Mouse (Mus musculus) lung, embryonic 15.5 days (tissue): ENCODE data around the gene Zmynd8. TPM values are rescaled to one million over a fixed set of nuclear protein-coding genes. Genes with fewer than 3 reads are reported as not detected.

Experiments used
- ATAC-seq: fragments of 200-750 bp; cut with Nextera tagmentation; 2 replicates; pipeline ENCODE4 v1.8.0; 2017; ENCODE audit warnings: moderate number of reproducible peaks, borderline replicate concordance; ENCODE audit not compliant: low FRiP score, low TSS enrichment; ENCODE audit errors: extremely low read depth
- H3K27ac ChIP-seq: fragments of 300-500 bp; sonication (generic); 2 replicates; pipeline ENCODE4 v1.5.1; 2015; ENCODE audit warnings: moderate library complexity, mild to moderate bottlenecking, inconsistent platforms
- H3K27me3 ChIP-seq: fragments of 300-500 bp; sonication (generic); 2 replicates; pipeline ENCODE4 v1.6.1; 2015; ENCODE audit warnings: inconsistent platforms
- H3K36me3 ChIP-seq: fragments of 300-500 bp; sonication (generic); 2 replicates; pipeline ENCODE4 v1.6.1; 2015; ENCODE audit warnings: inconsistent platforms
- H3K4me1 ChIP-seq: fragments of 300-500 bp; sonication (generic); 2 replicates; pipeline ENCODE4 v1.6.1; 2015; ENCODE audit warnings: inconsistent platforms
- H3K4me2 ChIP-seq: fragments of 300-500 bp; sonication (generic); 2 replicates; pipeline ENCODE4 v1.6.1; 2015; ENCODE audit warnings: inconsistent platforms, mild to moderate bottlenecking, moderate library complexity
- H3K4me3 ChIP-seq: fragments of 300-500 bp; sonication (generic); 2 replicates; pipeline ENCODE4 v1.5.1; 2015; ENCODE audit warnings: mild to moderate bottlenecking, inconsistent platforms
- H3K9ac ChIP-seq: fragments of 300-500 bp; sonication (generic); 2 replicates; pipeline ENCODE4 v1.6.1; 2015; ENCODE audit warnings: inconsistent platforms
- H3K9me3 ChIP-seq: fragments of 300-500 bp; sonication (generic); 2 replicates; pipeline ENCODE4 v1.6.1; 2016; ENCODE audit warnings: inconsistent platforms
- WGBS: fragments of 180-500 bp; shearing (Covaris S2); methylation state at CpG from one replicate; pipeline ENCODE4 v1.1.7; 2015; 5-methylcytosine and 5-hydroxymethylcytosine counted together
- polyA plus RNA-seq: library from polyadenylated mRNA; unstranded; fragments of >200 nt; fragmentation: Nextera tagmentation; extraction: Ambion mirVana; gene quantifications from 2 replicates; pipeline ENCODE4 v1.2.1, GENCODE M21; 2015

Gene Zmynd8
- polyA plus RNA-seq, 1 experiment from 2014 or later = 46.0 TPM

DNA sequence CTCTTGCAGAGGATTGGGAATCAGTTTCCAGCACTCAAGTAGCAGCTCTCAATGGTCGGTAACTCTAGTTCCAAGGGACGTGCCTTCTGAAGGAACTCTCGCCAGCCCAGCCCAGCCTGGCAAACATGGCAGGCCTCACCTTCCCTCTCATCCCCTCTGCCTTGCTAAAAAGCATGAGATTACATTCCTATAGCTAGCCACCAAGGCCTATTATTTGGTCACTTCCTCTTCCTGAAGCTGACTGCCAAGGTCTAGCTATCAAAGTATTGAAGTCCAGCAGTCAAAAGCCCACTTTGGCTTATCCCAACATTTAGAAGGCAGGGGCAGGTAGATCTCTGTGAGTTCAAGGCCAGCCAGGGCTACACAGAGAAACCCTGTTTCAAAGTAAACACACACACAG, 24.2 kb upstream of the Zmynd8 start:
- Histone ChIP-seq H3K4me3 (no peak overlapping the region), H3K9me3 (no peaks in the 10 kb centered on the region), H3K27me3 (no peaks in the 10 kb centered on the region), H3K27ac (no peak overlapping the region; the same call in 1 of the 2 replicates), H3K4me1 (peaks cover 9% of the 10 kb centered on the region), H3K36me3 (no peaks in the 10 kb centered on the region), H3K4me2 (no peak overlapping the region), H3K9ac (no peak overlapping the region)
- 52% methylated on average over 3 of the region's 3 CpGs for WGBS
- no peak for ATAC-seq

DNA sequence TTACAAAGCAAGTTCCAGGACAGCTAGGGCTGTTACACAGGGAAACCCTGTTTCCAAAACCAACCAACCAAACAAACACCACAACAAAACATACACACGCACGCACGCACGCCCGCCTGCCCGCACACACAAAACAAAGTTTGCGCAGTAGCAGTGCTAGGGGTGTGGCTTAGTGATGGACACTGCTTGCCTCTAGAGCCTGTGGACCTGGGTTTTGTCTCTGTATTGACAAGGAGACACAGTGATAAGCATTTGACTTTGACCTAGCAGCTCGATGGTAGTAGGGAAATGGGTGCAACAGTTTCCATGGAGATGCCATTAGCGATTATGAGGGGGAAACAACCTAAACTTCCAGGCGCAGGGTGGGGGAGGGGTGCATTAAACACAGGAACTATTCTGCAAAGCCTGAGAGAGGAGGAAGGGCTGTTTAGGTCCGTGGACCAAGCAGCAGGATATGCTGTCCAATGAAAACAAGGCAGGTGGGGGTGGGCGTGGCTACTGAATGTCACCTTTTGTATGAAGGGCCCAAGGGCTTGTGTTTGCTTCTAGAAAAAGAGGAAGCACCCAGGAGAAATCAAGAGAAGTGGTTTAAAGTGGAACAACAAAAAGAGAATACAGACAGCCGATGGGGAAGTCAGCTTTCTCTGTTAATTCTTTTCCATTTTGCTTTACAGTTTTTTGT, 23.4 kb upstream of the Zmynd8 start:
- ATAC-seq = no peak
- no peaks in the 10 kb centered on the region for H3K9me3 ChIP-seq
- no peak overlapping the region for H3K4me3 ChIP-seq
- H3K36me3 ChIP-seq = no peaks in the 10 kb centered on the region
- H3K4me2 ChIP-seq = no peak overlapping the region
- H3K27ac ChIP-seq = no peak overlapping the region
- H3K9ac ChIP-seq = no peak overlapping the region
- no peaks in the 10 kb centered on the region for H3K27me3 ChIP-seq
- 59% methylated on average over 13 of the region's 13 CpGs for WGBS
- peaks cover 9% of the 10 kb centered on the region for H3K4me1 ChIP-seq

DNA sequence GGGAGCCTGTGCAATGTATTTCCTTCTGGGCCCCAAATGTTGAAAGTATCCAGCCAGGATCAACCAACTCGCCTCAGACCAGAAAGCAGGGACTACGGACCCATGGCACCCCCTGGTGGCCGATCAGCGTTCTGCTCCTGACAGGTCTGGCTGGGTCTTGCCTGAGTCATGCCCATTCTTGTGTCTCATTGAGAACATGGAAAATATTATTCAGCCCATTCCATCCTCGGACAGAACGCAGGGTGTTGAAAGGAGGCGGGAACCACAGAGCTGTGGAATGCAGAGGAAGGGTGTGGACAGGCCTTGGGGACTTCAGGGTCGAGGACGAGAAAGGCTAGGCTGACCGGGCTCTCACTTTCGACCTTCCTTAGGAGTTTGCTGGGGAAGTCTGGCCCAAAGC, 15.5 kb upstream of the Zmynd8 start:
- Histone ChIP-seq H3K4me2 (no peak overlapping the region), H3K9ac (no peak overlapping the region)

DNA sequence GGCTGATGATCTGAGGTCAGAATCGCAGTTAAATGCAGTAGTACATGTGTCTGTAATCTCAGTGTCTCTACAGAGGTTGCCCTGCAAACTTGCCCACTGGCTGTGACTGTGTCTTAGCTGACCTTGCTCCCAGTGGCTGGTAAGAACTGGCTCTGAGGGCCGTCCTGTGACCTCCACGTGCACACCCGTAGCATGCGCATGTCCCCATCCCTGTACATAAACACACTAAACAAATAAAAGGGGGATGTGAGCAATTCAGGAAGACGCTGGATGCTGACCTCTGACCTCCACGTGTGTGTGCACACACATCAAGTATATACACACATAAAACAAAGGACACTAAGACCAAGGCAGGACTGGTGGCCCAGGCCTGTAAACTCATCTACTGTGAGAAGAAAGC, 14.3 kb upstream of the Zmynd8 start:
- Histone ChIP-seq H3K4me3 (no peak overlapping the region), H3K4me2 (no peak overlapping the region), H3K9me3 (no peaks in the 10 kb centered on the region), H3K27me3 (no peaks in the 10 kb centered on the region), H3K4me1 (peaks cover 6% of the 10 kb centered on the region; the same call in 1 of the 2 replicates), H3K9ac (no peak overlapping the region), H3K27ac (no peak overlapping the region), H3K36me3 (no peaks in the 10 kb centered on the region)
- ATAC-seq = no peak
- 40% methylated on average over 7 of the region's 7 CpGs for WGBS

More for the DNA sequence above, 15.5 kb upstream of the Zmynd8 start:
- peaks cover 7% of the 10 kb centered on the region; the same call in 1 of the 2 replicates for H3K4me1 ChIP-seq
- no peak overlapping the region for H3K4me3 ChIP-seq
- H3K27ac ChIP-seq = no peak overlapping the region
- H3K9me3 ChIP-seq = no peaks in the 10 kb centered on the region
- H3K36me3 ChIP-seq = no peaks in the 10 kb centered on the region
- ATAC-seq = peak; percentile 69; the same call in 1 of the 2 replicates
- 21% methylated on average over 11 of the region's 11 CpGs for WGBS
- no peaks in the 10 kb centered on the region for H3K27me3 ChIP-seq

DNA sequence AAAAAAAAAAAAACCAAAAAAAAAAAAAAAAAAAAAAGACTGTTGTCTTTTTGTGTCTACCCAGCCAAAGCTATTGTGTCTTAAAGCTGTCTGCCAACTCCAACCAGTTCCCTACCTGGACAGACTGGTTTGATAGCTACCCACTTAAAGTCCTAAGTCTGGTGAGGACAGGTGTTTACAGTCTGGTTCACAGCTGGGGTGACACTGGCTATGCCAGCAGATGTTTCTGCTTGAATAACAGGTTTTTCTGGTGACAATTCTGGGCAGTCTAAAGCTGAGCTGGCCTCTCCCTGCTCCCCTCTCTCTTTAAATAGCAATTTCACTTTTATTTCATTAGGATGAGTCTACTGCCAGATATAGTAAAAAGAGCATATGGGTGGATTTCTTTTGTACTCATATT, 10.9 kb upstream of the Zmynd8 start:
- ATAC-seq = no peak

DNA sequence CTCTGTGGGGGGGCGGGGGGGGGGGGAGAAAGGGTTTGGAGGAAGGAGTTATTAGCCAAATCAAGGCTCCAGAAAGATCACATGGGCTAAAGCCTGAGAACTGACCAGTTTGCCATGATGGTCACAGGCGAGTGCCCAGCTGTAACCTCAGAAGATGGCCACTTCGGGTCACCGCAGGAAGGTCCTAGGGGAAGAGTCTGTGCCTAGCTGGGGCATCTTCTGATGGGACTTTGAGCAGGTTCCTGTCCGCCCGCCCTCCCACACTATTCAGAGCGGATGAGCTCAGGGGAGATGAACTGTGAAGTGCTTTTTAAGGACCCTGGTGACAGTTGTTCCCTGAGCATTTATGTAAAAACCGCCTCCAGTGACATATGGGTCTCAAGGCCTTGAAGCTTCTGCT, 8.4 kb upstream of the Zmynd8 start:
- Histone ChIP-seq H3K4me2 (no peak overlapping the region), H3K9me3 (no peaks in the 10 kb centered on the region), H3K4me1 (peaks cover 30% of the 10 kb centered on the region), H3K4me3 (no peak overlapping the region), H3K36me3 (no peaks in the 10 kb centered on the region), H3K27ac (no peak overlapping the region), H3K9ac (no peak overlapping the region), H3K27me3 (no peaks in the 10 kb centered on the region)
- 53% methylated on average over 7 of the region's 8 CpGs for WGBS
- no peak for ATAC-seq

More for the DNA sequence above, 10.9 kb upstream of the Zmynd8 start:
- H3K27ac ChIP-seq = peak overlapping the region; percentile 61; the same call in 1 of the 2 replicates
- no peaks in the 10 kb centered on the region for H3K9me3 ChIP-seq
- H3K4me2 ChIP-seq = no peak overlapping the region
- H3K9ac ChIP-seq = no peak overlapping the region
- H3K4me3 ChIP-seq = no peak overlapping the region
- H3K27me3 ChIP-seq = no peaks in the 10 kb centered on the region
- peaks cover 29% of the 10 kb centered on the region for H3K4me1 ChIP-seq
- no peaks in the 10 kb centered on the region for H3K36me3 ChIP-seq

DNA sequence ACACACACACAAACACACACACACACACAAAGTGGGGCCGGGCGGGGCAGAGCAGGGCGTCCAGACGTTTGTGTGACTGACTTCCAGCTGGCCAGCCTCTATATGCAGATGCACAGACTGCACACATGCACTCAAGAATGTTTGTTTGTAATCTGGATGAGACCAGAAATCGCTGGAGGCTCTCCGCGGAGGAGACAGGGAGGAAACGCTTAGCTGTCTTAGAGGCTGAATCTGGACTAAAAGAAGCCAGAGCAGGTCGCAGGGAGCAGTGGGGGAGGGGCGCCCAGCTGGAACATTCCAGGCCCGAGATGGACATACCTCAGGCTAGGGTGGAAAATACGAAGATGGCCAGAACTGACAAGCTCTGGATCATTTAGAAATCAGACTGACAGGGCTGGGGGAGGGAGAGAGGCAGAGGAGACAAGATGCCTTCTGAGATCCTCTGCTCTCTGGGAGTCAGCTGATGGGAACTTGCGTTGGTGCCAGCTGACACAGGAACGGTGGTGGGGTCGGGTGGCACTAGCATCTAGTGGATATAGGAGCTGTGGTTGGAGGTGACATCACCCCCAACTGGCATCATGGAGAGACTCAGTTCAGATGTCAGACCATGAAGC, 7.6 kb upstream of the Zmynd8 start:
- H3K4me2 ChIP-seq = no peak overlapping the region
- H3K27ac ChIP-seq = peak overlapping the region; percentile 34
- H3K27me3 ChIP-seq = no peaks in the 10 kb centered on the region
- no peak overlapping the region for H3K4me3 ChIP-seq
- no peaks in the 10 kb centered on the region for H3K9me3 ChIP-seq
- peak; percentile 66 for ATAC-seq
- H3K36me3 ChIP-seq = no peaks in the 10 kb centered on the region
- WGBS = 15% methylated on average over 15 of the region's 15 CpGs
- peaks cover 30% of the 10 kb centered on the region for H3K4me1 ChIP-seq
- H3K9ac ChIP-seq = no peak overlapping the region

DNA sequence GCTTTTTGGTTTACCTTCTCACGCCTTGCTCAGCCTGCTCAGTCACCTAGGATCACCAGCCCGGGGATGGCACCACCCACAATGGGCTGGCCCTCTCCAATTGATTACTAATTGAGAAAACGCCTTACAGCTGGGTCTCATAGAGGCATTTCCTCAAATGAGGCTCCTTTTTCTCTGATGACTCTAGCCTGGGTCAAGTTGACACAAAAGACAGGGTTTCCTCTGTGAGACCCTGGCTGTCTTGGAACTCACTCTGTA, 2.2 kb upstream of the Zmynd8 start:
- Histone ChIP-seq H3K27me3 (no peaks in the 10 kb centered on the region), H3K9ac (no peak overlapping the region), H3K9me3 (no peaks in the 10 kb centered on the region), H3K4me1 (peaks cover 40% of the 10 kb centered on the region), H3K36me3 (no peaks in the 10 kb centered on the region), H3K4me3 (no peak overlapping the region), H3K4me2 (no peak overlapping the region), H3K27ac (peak overlapping the region; percentile 90)
- ATAC-seq = no peak
- 42% methylated on average over 3 of the region's 3 CpGs for WGBS

DNA sequence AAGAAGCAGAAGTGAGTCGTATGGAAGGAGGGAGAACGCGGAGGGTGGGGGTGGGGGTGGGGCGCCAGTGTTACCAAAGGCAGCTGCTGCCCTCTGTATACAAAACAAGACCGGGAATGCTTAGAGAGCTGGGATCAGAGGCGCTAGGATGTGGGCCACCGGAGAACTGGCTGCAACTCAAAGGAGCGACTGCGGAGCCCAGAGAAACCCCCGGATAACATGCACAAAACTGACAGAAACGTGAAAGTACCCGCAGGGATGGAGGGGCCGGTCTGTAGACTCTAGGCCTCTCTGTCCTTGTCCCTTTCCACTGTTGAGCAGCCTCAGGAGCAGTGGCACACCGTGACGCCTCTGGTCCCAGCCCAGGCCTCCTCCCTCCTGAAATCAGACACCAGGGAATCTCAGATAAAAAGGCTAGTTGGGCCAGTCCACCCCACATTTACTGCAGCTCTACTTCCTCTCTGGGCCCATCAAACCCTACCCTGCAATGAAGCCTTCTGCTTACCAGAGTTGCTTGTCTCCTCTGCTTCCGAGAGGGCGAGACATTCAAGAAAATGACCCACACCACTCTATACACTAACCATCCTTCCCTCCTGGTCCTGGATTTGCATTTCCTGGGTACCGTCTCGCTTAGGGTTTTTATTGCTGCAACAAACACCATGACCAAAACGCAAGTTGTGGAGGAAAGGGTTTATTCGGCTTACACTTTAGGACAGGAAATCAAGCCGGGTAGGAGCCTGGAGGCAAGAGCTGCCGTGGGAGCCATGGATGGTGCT, 1.7 kb upstream of the Zmynd8 start:
- ATAC-seq = peak; percentile 83

DNA sequence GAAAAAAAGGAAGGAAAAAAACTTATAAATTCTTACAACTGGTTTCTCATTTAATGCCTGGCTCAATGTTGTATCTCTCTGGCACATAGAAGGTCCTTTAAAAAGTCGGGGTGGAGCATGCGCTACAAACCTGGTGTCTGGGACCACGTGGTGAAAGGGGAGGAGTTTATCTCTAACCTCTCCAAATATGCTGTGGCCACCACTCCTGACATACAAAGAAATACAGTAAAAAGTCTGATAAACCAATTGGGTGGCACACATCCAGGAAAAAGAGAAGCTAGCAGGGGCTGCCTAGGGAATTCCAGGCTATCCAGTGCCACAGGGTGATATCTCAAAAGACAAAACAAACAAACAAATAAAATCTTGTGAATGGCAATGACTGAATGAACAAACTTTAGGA, 1.1 kb upstream of the Zmynd8 start:
- Histone ChIP-seq H3K27ac (peak overlapping the region; percentile 90), H3K4me3 (no peak overlapping the region), H3K4me2 (peak overlapping the region; percentile 26), H3K4me1 (peaks cover 34% of the 10 kb centered on the region), H3K27me3 (no peaks in the 10 kb centered on the region), H3K9me3 (no peaks in the 10 kb centered on the region), H3K9ac (no peak overlapping the region), H3K36me3 (no peaks in the 10 kb centered on the region)
- WGBS = 13% methylated on average over 3 of the region's 3 CpGs
- ATAC-seq = peak; percentile 33; the same call in 1 of the 2 replicates

More for the DNA sequence above, 1.7 kb upstream of the Zmynd8 start:
- no peaks in the 10 kb centered on the region for H3K27me3 ChIP-seq
- no peaks in the 10 kb centered on the region for H3K36me3 ChIP-seq
- peaks cover 36% of the 10 kb centered on the region for H3K4me1 ChIP-seq
- no peak overlapping the region for H3K4me3 ChIP-seq
- peak overlapping the region; percentile 90 for H3K27ac ChIP-seq
- 12% methylated on average over 23 of the region's 23 CpGs for WGBS
- no peak overlapping the region for H3K9ac ChIP-seq
- no peaks in the 10 kb centered on the region for H3K9me3 ChIP-seq
- H3K4me2 ChIP-seq = peak overlapping the region; percentile 26; the same call in 1 of the 2 replicates

DNA sequence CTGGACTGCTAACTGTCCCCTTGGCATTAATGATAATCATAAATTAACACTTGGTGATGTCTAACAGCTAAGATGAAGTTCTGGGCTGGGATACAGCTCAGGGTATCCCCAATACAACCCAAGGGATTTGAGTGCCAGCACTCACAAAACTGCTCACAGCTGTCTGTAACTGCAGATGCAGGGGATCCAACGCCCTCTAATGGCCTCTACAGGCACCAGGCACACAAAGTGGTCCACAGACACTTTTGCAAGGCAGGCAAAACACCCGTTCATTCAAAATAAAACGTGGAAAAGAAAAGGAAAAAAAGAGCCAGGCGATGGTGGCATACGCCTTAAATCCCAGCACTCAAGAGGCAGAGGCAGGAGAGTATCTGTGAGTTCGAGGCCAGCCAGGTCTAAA, 658 bp upstream of the Zmynd8 start:
- no peaks in the 10 kb centered on the region for H3K9me3 ChIP-seq
- no peak overlapping the region for H3K9ac ChIP-seq
- H3K27ac ChIP-seq = peak overlapping the region; percentile 90
- H3K4me2 ChIP-seq = no peak overlapping the region
- no peaks in the 10 kb centered on the region for H3K27me3 ChIP-seq
- no peak for ATAC-seq
- H3K4me1 ChIP-seq = peaks cover 31% of the 10 kb centered on the region
- H3K36me3 ChIP-seq = no peaks in the 10 kb centered on the region
- H3K4me3 ChIP-seq = no peak overlapping the region
- WGBS = 56% methylated on average over 6 of the region's 6 CpGs

DNA sequence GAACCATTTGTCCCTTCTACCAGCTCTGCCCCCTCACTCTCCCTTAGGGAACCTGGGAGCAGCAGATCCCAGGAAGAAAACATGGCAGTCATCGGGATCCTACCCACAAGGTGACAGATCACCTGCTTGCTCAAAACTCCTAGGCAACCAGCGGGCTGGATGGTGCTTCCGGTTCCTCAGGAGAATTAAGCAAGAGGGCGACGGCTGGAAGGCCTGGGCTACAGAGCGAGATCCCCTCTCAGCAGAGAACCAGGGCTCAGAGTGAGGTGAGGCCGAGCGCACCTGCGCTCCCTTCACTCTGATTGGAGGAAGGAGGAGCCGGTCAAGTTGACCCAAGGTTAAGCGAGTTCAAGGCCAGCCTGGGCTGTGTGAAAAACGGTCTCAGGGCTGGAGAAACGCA, 2.6 kb downstream of the Zmynd8 start:
- peaks cover 28% of the 10 kb centered on the region for H3K4me1 ChIP-seq
- no peak for ATAC-seq
- H3K27ac ChIP-seq = no peak overlapping the region
- WGBS = 71% methylated on average over 13 of the region's 13 CpGs
- H3K4me2 ChIP-seq = no peak overlapping the region
- no peaks in the 10 kb centered on the region for H3K27me3 ChIP-seq
- H3K9me3 ChIP-seq = no peaks in the 10 kb centered on the region
- no peaks in the 10 kb centered on the region for H3K36me3 ChIP-seq
- H3K4me3 ChIP-seq = no peak overlapping the region
- H3K9ac ChIP-seq = no peak overlapping the region
